Mouse (Mus musculus): ENCODE results near the gene Rela.

GRCm38 (mm10) chr19:5665465-5665864 lies 28.2 kb downstream of the Rela start:
- no peak for TF ChIP-seq CTCF (IDR thresholded peaks at IDR 0.05; ENCODE audit: borderline replicate concordance, insufficient read depth, low read depth, low read length)
- no peak for TF ChIP-seq POLR2A (IDR thresholded peaks at IDR 0.05; ENCODE audit: borderline replicate concordance, insufficient read depth, low read length)
